Mouse (Mus musculus): ENCODE measurements around the gene Adam34. TPM values are rescaled to one million over a fixed set of nuclear protein-coding genes. Genes with fewer than 3 reads are reported as not detected.
"Not testable (repeated sequence)": the region's sequence is repeated elsewhere in the genome, so short reads cannot be mapped to it uniquely, and the experiment has no call there.

Adam34 gene
- polyA plus RNA-seq (2015; fragmentation: Nextera tagmentation; extraction: Ambion mirVana), result not detected in 2 replicates

GRCm38 (mm10) chr8:43709949-43710348 is at the start of gene Adam34:
Gene Adam34 (minus strand): TSS chr8:43710049.
- H3K9me3 ChIP-seq (ENCODE audit: low read length), result no peaks in the 10 kb centered on the region
- no peak within 1 kb of the TSS for H3K9ac ChIP-seq (replicated peaks; ENCODE audit: low read length)
- no peaks in the 10 kb centered on the region for H3K36me3 ChIP-seq (ENCODE audit: insufficient read depth, low read length)
- no peaks in the 10 kb centered on the region for H3K27me3 ChIP-seq (ENCODE audit: insufficient read depth, low read length)
- H3K4me1 ChIP-seq (ENCODE audit: insufficient read depth, low read length), result no peaks in the 10 kb centered on the region
- H3K4me2 ChIP-seq (replicated peaks; ENCODE audit: low read depth, low read length), result no peak within 1 kb of the TSS
- ATAC-seq (ENCODE audit: low FRiP score, low TSS enrichment), result no peak
- H3K27ac ChIP-seq (ENCODE audit: low read length), result no peak within 1 kb of the TSS
- no peak within 1 kb of the TSS for H3K4me3 ChIP-seq (ENCODE audit: low read length)

- H3K36me3 ChIP-seq (ENCODE audit: insufficient read depth, low read length), result no peaks in the 10 kb centered on the region
- WGBS, result 89% methylated on average over 3 of the region's 3 CpGs
- no peaks in the 10 kb centered on the region for H3K9me3 ChIP-seq (ENCODE audit: low read length)
- no peaks in the 10 kb centered on the region for H3K27me3 ChIP-seq (ENCODE audit: insufficient read depth, low read length)
- no peak within 1 kb of the TSS for H3K4me2 ChIP-seq (replicated peaks; ENCODE audit: low read depth, low read length)
- no peak within 1 kb of the TSS for H3K9ac ChIP-seq (replicated peaks; ENCODE audit: low read length)
- ATAC-seq (ENCODE audit: low FRiP score, low TSS enrichment), result no peak
- no peak within 1 kb of the TSS for H3K4me3 ChIP-seq (ENCODE audit: low read length)
- H3K4me1 ChIP-seq (ENCODE audit: insufficient read depth, low read length), result no peaks in the 10 kb centered on the region
- H3K27ac ChIP-seq (ENCODE audit: low read length), result no peak within 1 kb of the TSS
Measured at GRCm38 (mm10) chr8:43627176-43627575, 82.7 kb downstream of the Adam34 start, which contains the start of gene Gm5346. Gene Gm5346 (minus strand): TSS chr8:43627276.

- H3K9me3 ChIP-seq (ENCODE audit: low read length), result no peaks in the 10 kb centered on the region
- 95% methylated on average over 1 of the region's 1 CpGs for WGBS
- H3K9ac ChIP-seq (replicated peaks; ENCODE audit: low read length), result no peak overlapping the region
- no peak overlapping the region for H3K27ac ChIP-seq (ENCODE audit: low read length)
- H3K27me3 ChIP-seq (ENCODE audit: insufficient read depth, low read length), result no peaks in the 10 kb centered on the region
- no peaks in the 10 kb centered on the region for H3K36me3 ChIP-seq (ENCODE audit: insufficient read depth, low read length)
- no peak overlapping the region for H3K4me3 ChIP-seq (ENCODE audit: low read length)
- ATAC-seq (ENCODE audit: low FRiP score, low TSS enrichment), result no peak
- H3K4me2 ChIP-seq (replicated peaks; ENCODE audit: low read depth, low read length), result no peak overlapping the region
- H3K4me1 ChIP-seq (ENCODE audit: insufficient read depth, low read length), result no peaks in the 10 kb centered on the region
Measured at GRCm38 (mm10) chr8:43616046-43616445, 93.8 kb downstream of the Adam34 start.

GRCm38 (mm10) chr8:43603657-43604056 is 106.2 kb downstream of the Adam34 start:
- not testable (repeated sequence) for H3K9me3 ChIP-seq (ENCODE audit: low read length); H3K4me3 ChIP-seq (ENCODE audit: low read length); H3K9ac ChIP-seq (replicated peaks; ENCODE audit: low read length); ATAC-seq (ENCODE audit: low FRiP score, low TSS enrichment); H3K36me3 ChIP-seq (ENCODE audit: insufficient read depth, low read length); H3K4me2 ChIP-seq (replicated peaks; ENCODE audit: low read depth, low read length); H3K27ac ChIP-seq (ENCODE audit: low read length); H3K4me1 ChIP-seq (ENCODE audit: insufficient read depth, low read length); H3K27me3 ChIP-seq (ENCODE audit: insufficient read depth, low read length)
- WGBS, result 84% methylated on average over 13 of the region's 13 CpGs

GRCm38 (mm10) chr8:43603166-43603565 is 106.7 kb downstream of the Adam34 start:
- H3K9me3 ChIP-seq (ENCODE audit: low read length); H3K4me1 ChIP-seq (ENCODE audit: insufficient read depth, low read length); H3K4me2 ChIP-seq (replicated peaks; ENCODE audit: low read depth, low read length); H3K9ac ChIP-seq (replicated peaks; ENCODE audit: low read length); ATAC-seq (ENCODE audit: low FRiP score, low TSS enrichment); H3K4me3 ChIP-seq (ENCODE audit: low read length); H3K27ac ChIP-seq (ENCODE audit: low read length); H3K36me3 ChIP-seq (ENCODE audit: insufficient read depth, low read length); H3K27me3 ChIP-seq (ENCODE audit: insufficient read depth, low read length): not testable (repeated sequence)
- WGBS, result 93% methylated on average over 15 of the region's 15 CpGs

Other genes with a start within 250 kb of the Adam34 start
- gene Adam26b, start 181.9 kb downstream of the Adam34 start, polyA plus RNA-seq (2015; fragmentation: Nextera tagmentation; extraction: Ambion mirVana), result not detected in 2 replicates
- gene Adam26a, start 133.3 kb downstream of the Adam34 start, polyA plus RNA-seq (2015; fragmentation: Nextera tagmentation; extraction: Ambion mirVana), result not detected in 2 replicates
- not detected in 2 replicates for gene Gm5346, start 82.8 kb downstream of the Adam34 start, polyA plus RNA-seq (2015; fragmentation: Nextera tagmentation; extraction: Ambion mirVana)